In genomic region chrX:141236564-141237333, GRCm38 (mm10) we compare ENCODE assay signal across 9 mouse cellular contexts.
A peak's percentile ranks its signal among the peaks of the same experiment; 100 is the strongest.
DNase-seq lines count a peak whose midpoint lies in the region; ATAC-seq and TF ChIP-seq lines count a peak whose summit lies in the region.
"Had no signal": no experiment of that assay in that cellular context is flagged by ENCODE, and none has a peak within 500 bp of the region (broad histone marks: within the 10 kb centered on the region; RNA-seq: fewer than 3 reads in every experiment).

No protein-coding gene starts in this region.

- TF ChIP-seq CTCF in liver, embryonic 14.5 days (IDR thresholded peaks at IDR 0.05; ENCODE audit: low read depth) = peak; percentile 29; the same call in 1 of the 2 replicates

- DNase-seq in cerebellum, adult 9-10 months = peak; percentile 5
- DNase-seq in liver, embryonic 14.5 days (ENCODE audit: low read depth in 3 of 3, low spot score in 3 of 3) = no peak
- no peak for DNase-seq in liver, embryonic 11.5 days (ENCODE audit: low spot score)
- peak; percentile 6 to 8 for DNase-seq in cerebellum, postnatal 25 days
- peak; percentile 6 for DNase-seq in layer of hippocampus, adult 9-10 months (ENCODE audit: low spot score)
- DNase-seq in urinary bladder, postnatal 25 days (ENCODE audit: low spot score) = no peak

- no peak overlapping the region for H3K27ac ChIP-seq in liver, embryonic 14.5 days
- H3K27ac ChIP-seq in liver, embryonic 11.5 days (ENCODE audit: low read depth, low read length) = no peak overlapping the region
- H3K27ac ChIP-seq: limb, embryonic 12.5 days had no signal

- no peak overlapping the region for H3K9ac ChIP-seq in liver, embryonic 14.5 days (replicated peaks)
- no peak overlapping the region for H3K9ac ChIP-seq in liver, embryonic 11.5 days (ENCODE audit: low read depth, low read length)
- H3K9ac ChIP-seq: limb, embryonic 12.5 days had no signal

- WGBS in liver, embryonic 14.5 days (ENCODE audit: insufficient replicate concordance) = 38% methylated on average over 2 of the region's 2 CpGs
- whole genome bisulfite sequencing in liver, embryonic 11.5 days = 87% methylated on average over 2 of the region's 2 CpGs

- no peak overlapping the region for H3K4me3 ChIP-seq in liver, embryonic 14.5 days (ENCODE audit: insufficient read depth in 1 of 2, low read depth in 2 of 2, low read length in 2 of 2)
- no peak overlapping the region for H3K4me3 ChIP-seq in liver, embryonic 11.5 days (ENCODE audit: low read depth, low read length)
- H3K4me3 ChIP-seq: limb, embryonic 12.5 days had no signal

- no peaks in the 10 kb centered on the region for H3K9me3 ChIP-seq in liver, embryonic 14.5 days (ENCODE audit: control insufficient read depth, low read length)
- no peaks in the 10 kb centered on the region for H3K9me3 ChIP-seq in liver, embryonic 11.5 days (ENCODE audit: control insufficient read depth, low read length)
- H3K9me3 ChIP-seq: limb, embryonic 12.5 days had no signal

- H3K4me2 ChIP-seq in liver, embryonic 14.5 days (ENCODE audit: low read depth) = no peak overlapping the region
- no peak overlapping the region for H3K4me2 ChIP-seq in liver, embryonic 11.5 days
- H3K4me2 ChIP-seq: limb, embryonic 12.5 days had no signal

- no peaks in the 10 kb centered on the region for H3K36me3 ChIP-seq in liver, embryonic 14.5 days (replicated peaks; ENCODE audit: control insufficient read depth, insufficient read depth, low read depth)
- H3K36me3 ChIP-seq in liver, embryonic 11.5 days (ENCODE audit: control insufficient read depth, insufficient read depth, low read length) = no peaks in the 10 kb centered on the region
- H3K36me3 ChIP-seq: limb, embryonic 12.5 days had no signal

- no peak for ATAC-seq in cerebellum, adult (ENCODE audit: insufficient number of reproducible peaks, low FRiP score, low TSS enrichment)
- no peak for ATAC-seq in liver, embryonic 14.5 days (ENCODE audit: insufficient read depth)
- no peak for ATAC-seq in liver, embryonic 11.5 days (replicated peaks; ENCODE audit: low FRiP score)
- no peak for ATAC-seq in erythroid progenitor cell, adult 5-6 weeks (replicated peaks; ENCODE audit: low FRiP score, poor library complexity, severe bottlenecking)

- H3K27me3 ChIP-seq in liver, embryonic 14.5 days (ENCODE audit: control insufficient read depth, insufficient read depth, low read length) = no peaks in the 10 kb centered on the region
- peaks cover 6% of the 10 kb centered on the region; the same call in 1 of the 2 replicates for H3K27me3 ChIP-seq in liver, embryonic 11.5 days (replicated peaks; ENCODE audit: control insufficient read depth, insufficient read depth, low read length)

- no peaks in the 10 kb centered on the region for H3K4me1 ChIP-seq in liver, embryonic 14.5 days (replicated peaks; ENCODE audit: control insufficient read depth in 2 of 2, insufficient read depth in 2 of 2, low read length in 1 of 2)
- no peaks in the 10 kb centered on the region for H3K4me1 ChIP-seq in liver, embryonic 11.5 days (replicated peaks; ENCODE audit: control insufficient read depth, insufficient read depth, low read length)
- H3K4me1 ChIP-seq: limb, embryonic 12.5 days had no signal

- TF ChIP-seq EP300 in liver, embryonic 14.5 days (IDR thresholded peaks at IDR 0.05; ENCODE audit: low read depth) = no peak

Comparison
In these comparisons a context has a peak if more than half of its experiments do, and no peak if none do; other contexts are left out.
1. DNase-seq: peak in cerebellum, adult 9-10 months (single experiment), cerebellum, postnatal 25 days (2 of 2) and layer of hippocampus, adult 9-10 months (single experiment); none in liver, embryonic 14.5 days (0 of 3), liver, embryonic 11.5 days (single experiment) and urinary bladder, postnatal 25 days (single experiment).